ENCODE assay signal across 23 mouse cellular contexts in genomic region chrX:7968899-7969298, GRCm38 (mm10). TPM values are rescaled to one million over a fixed set of nuclear protein-coding genes. Genes with fewer than 3 reads are reported as not detected.
"Had no signal": no experiment of that assay in that cellular context is flagged by ENCODE, and none has a peak within 500 bp of the region (broad histone marks: within the 10 kb centered on the region; RNA-seq: fewer than 3 reads in every experiment).

No protein-coding gene starts in this region.

- ATAC-seq: intestine, postnatal 0 days had no signal

- H3K4me2 ChIP-seq: limb, embryonic 15.5 days; lung, embryonic 14.5 days; midbrain, embryonic 12.5 days had no signal

- H3K4me3 ChIP-seq: limb, embryonic 15.5 days; midbrain, embryonic 12.5 days had no signal

- H3K9me3 ChIP-seq: limb, embryonic 15.5 days; midbrain, embryonic 12.5 days had no signal

- H3K9ac ChIP-seq: limb, embryonic 15.5 days; lung, embryonic 14.5 days; midbrain, embryonic 12.5 days had no signal

- H3K36me3 ChIP-seq: limb, embryonic 15.5 days; midbrain, embryonic 12.5 days had no signal

- H3K27ac ChIP-seq: kidney, postnatal 0 days; limb, embryonic 15.5 days; midbrain, embryonic 12.5 days; stomach, postnatal 0 days had no signal

- DNase-seq: kidney, adult 9 months; kidney, postnatal 36 days; layer of hippocampus, adult 9-11 months; layer of hippocampus, postnatal 36 days; lung, embryonic 14.5 days; lung, postnatal 10 days; lung, postnatal 4 days; right cerebral cortex, adult 18-20 months; right cerebral cortex, postnatal 25 days; thymus, postnatal 4 days had no signal

- H3K27me3 ChIP-seq: limb, embryonic 15.5 days; midbrain, embryonic 12.5 days had no signal

- H3K4me1 ChIP-seq: limb, embryonic 15.5 days; midbrain, embryonic 12.5 days had no signal

RNA-seq across cellular contexts. Expression of gene Gata1, which starts 9.0 kb away (rescaled TPM):
- total RNA-seq: layer of hippocampus, adult 18-20 months; layer of hippocampus, postnatal 36 days; left cerebral cortex, adult 8-10 months; left cerebral cortex, postnatal 25 days; midbrain, postnatal 0 days had no signal
- polyA plus RNA-seq: intestine, postnatal 0 days; midbrain, postnatal 0 days; neural tube, embryonic 14.5 days had no signal

RNA-seq across cellular contexts. Expression of gene Eras, which starts 40.5 kb away (rescaled TPM):
- total RNA-seq: layer of hippocampus, adult 18-20 months; layer of hippocampus, postnatal 36 days; left cerebral cortex, adult 8-10 months; left cerebral cortex, postnatal 25 days; megakaryocyte-erythroid progenitor cell, adult 5-6 weeks; midbrain, postnatal 0 days had no signal
- polyA plus RNA-seq: intestine, postnatal 0 days; kidney, postnatal 0 days; limb, embryonic 11.5 days; limb, embryonic 15.5 days; lung, embryonic 14.5 days; midbrain, embryonic 12.5 days; midbrain, postnatal 0 days; neural tube, embryonic 14.5 days; small intestine, adult 2 months; stomach, postnatal 0 days had no signal

RNA-seq across cellular contexts. Expression of gene Pcsk1n, which starts 49.3 kb away (rescaled TPM):
- total RNA-seq: megakaryocyte-erythroid progenitor cell, adult 5-6 weeks had no signal

RNA-seq across cellular contexts. Expression of gene Glod5, which starts 49.4 kb away (rescaled TPM):
- total RNA-seq: left cerebral cortex, postnatal 25 days; megakaryocyte-erythroid progenitor cell, adult 5-6 weeks had no signal
- polyA plus RNA-seq: limb, embryonic 11.5 days; limb, embryonic 15.5 days; lung, embryonic 14.5 days; midbrain, embryonic 12.5 days had no signal
